Mouse (Mus musculus) colon, adult 2 months (tissue): ENCODE results near the gene Klrg1. TPM values are rescaled to one million over a fixed set of nuclear protein-coding genes. Genes with fewer than 3 reads are reported as not detected.

Experiments
- polyA plus RNA-seq: library from polyadenylated mRNA; depleted of rRNA; stranded (reverse); fragments of >200 nt; gene quantifications from 2 replicates; pipeline ENCODE4 v1.2.3, GENCODE M21; 2012; rRNA removed

Gene Klrg1
- polyA plus RNA-seq: 0.30 TPM in 1 of 2 replicates, not detected in the other

GRCm38 (mm10) chr6:122282782-122283181, at the start of gene Klrg1:
Gene Klrg1 (minus strand): TSS chr6:122282882.

GRCm38 (mm10) chr6:122308505-122309393, 26.1 kb upstream of the Klrg1 start, which contains the start of gene M6pr:
Gene M6pr (plus strand): TSS chr6:122308720.

Other genes with a start within 250 kb of the Klrg1 start
- gene M6pr, start 25.8 kb upstream of the Klrg1 start, polyA plus RNA-seq: 37.0 and 45.4 TPM in 2 replicates
- 28.3 and 29.9 TPM in 2 replicates for gene Phc1, start 57.7 kb upstream of the Klrg1 start, polyA plus RNA-seq
- 0.06 TPM in 1 of 2 replicates, not detected in the other for gene Rimklb, start 215.9 kb upstream of the Klrg1 start, polyA plus RNA-seq
- 76.6 and 77.6 TPM in 2 replicates for gene Mfap5, start 223.0 kb upstream of the Klrg1 start, polyA plus RNA-seq